Mouse (Mus musculus) forebrain, embryonic 14.5 days (tissue): ENCODE measurements around the gene Bean1. TPM values are rescaled to one million over a fixed set of nuclear protein-coding genes. Genes with fewer than 3 reads are reported as not detected.

Experiments used
- ATAC-seq: fragments of 200-750 bp; cut with Nextera tagmentation; 2 replicates; pipeline ENCODE4 v1.8.0; 2017; ENCODE audit warnings: mild to moderate bottlenecking, moderate library complexity
- DNase-seq: peaks from one replicate; pipeline ENCODE4 v3.0.0-alpha.2; 2015; ENCODE audit warnings: low spot score
- H3K27ac ChIP-seq: fragments of 300-500 bp; sonication (generic); 2 replicates; pipeline ENCODE4 v1.5.1; 2014; ENCODE audit warnings: low read depth, mild to moderate bottlenecking, control low read depth, low read length, moderate library complexity
- H3K27me3 ChIP-seq: fragments of 300-500 bp; sonication (generic); replicated peaks from 2 replicates; pipeline ENCODE4 v1.6.1; 2014; ENCODE audit warnings: low read length, control low read depth, mixed read lengths; ENCODE audit not compliant: control insufficient read depth, insufficient read depth
- H3K36me3 ChIP-seq: fragments of 300-500 bp; sonication (generic); 2 replicates; pipeline ENCODE4 v1.6.1; 2014; ENCODE audit warnings: low read length, control low read depth; ENCODE audit not compliant: control insufficient read depth, insufficient read depth
- H3K4me1 ChIP-seq: fragments of 300-500 bp; sonication (generic); 2 replicates; pipeline ENCODE4 v1.6.1; 2014; ENCODE audit warnings: antibody characterized with exemption, low read length, control low read depth; ENCODE audit not compliant: control insufficient read depth, insufficient read depth
- H3K4me2 ChIP-seq: fragments of 300-500 bp; sonication (generic); 2 replicates; pipeline ENCODE4 v1.6.1; 2014; ENCODE audit warnings: mild to moderate bottlenecking, control low read depth, low read length
- H3K4me3 ChIP-seq: fragments of 300-500 bp; sonication (generic); 2 replicates; pipeline ENCODE4 v1.5.1; 2014; ENCODE audit warnings: low read depth, low read length, control low read depth
- H3K9ac ChIP-seq: fragments of 300-500 bp; sonication (generic); 2 replicates; pipeline ENCODE4 v1.6.1; 2014; ENCODE audit warnings: mild to moderate bottlenecking, low read length, control low read depth, moderate library complexity
- H3K9me3 ChIP-seq: fragments of 300-500 bp; sonication (generic); replicated peaks from 2 replicates; pipeline ENCODE4 v1.6.1; 2016; ENCODE audit warnings: low read length, control low read depth, mixed read lengths; ENCODE audit not compliant: control insufficient read depth
- WGBS: fragments of 180-500 bp; shearing (Covaris S2); extraction: QIAGEN DNeasy Blood & Tissue Kit; methylation state at CpG from one replicate; pipeline ENCODE4 v1.1.7; 2014; 5-methylcytosine and 5-hydroxymethylcytosine counted together
- polyA plus RNA-seq: library from polyadenylated mRNA; unstranded; fragments of >200 nt; fragmentation: Nextera tagmentation; extraction: Ambion mirVana; gene quantifications from 2 replicates; pipeline ENCODE4 v1.2.1, GENCODE M21; 2014

Bean1 gene
- 1.8 and 2.3 TPM in 2 replicates for polyA plus RNA-seq

DNA sequence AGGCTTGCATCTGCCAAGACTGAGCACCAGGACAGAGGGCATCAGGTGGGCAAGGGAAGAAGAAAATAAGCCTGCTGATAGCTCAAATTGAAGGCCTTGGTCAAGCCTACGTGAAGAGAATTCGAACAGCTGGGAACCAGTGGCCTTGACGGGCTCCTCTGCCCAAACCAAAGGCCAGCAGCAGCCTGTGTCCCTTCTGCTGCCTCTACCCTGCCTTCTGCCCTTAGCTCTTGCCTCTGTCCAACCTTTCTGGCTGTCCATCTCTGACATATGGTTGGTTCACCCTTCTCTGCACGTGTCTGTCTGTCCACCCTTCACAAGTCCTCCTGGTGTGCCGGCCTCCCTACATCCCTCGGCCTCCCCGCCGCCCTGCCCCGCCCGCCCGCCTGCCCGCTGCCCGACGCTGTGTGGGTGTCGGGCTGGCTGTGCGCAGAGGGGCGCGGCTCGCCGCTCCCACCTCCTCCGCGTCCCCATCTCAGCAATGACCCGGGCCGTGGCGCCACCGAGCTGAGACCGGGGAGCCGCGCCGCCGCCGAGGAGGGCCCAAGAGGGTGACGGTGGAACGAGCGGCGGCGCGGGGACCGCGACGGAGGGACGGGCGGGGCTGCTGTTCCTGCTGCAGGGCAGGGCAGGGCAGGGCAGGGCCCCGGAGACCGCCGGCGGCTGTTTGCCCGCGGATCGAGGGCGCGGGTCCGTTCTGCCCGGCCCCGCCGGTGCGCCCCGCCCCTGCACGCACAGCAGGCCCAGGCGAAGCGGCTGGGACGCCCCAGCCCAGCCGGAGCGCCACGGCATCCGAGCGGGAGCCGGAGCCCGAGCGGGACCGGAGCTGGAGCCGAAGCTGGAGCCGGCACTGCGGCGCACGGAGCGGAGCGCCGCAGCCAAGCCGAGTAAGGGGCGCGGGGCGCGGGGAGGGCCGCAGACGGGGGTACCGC is at the start of gene Bean1:
Bean1 (plus strand) TSS at position 325 of the 932 bp plus-strand sequence.
- ATAC-seq = peak; percentile 87
- WGBS = 2% methylated on average over 72 of the region's 87 CpGs
- no peak within 1 kb of the TSS for H3K27ac ChIP-seq

DNA sequence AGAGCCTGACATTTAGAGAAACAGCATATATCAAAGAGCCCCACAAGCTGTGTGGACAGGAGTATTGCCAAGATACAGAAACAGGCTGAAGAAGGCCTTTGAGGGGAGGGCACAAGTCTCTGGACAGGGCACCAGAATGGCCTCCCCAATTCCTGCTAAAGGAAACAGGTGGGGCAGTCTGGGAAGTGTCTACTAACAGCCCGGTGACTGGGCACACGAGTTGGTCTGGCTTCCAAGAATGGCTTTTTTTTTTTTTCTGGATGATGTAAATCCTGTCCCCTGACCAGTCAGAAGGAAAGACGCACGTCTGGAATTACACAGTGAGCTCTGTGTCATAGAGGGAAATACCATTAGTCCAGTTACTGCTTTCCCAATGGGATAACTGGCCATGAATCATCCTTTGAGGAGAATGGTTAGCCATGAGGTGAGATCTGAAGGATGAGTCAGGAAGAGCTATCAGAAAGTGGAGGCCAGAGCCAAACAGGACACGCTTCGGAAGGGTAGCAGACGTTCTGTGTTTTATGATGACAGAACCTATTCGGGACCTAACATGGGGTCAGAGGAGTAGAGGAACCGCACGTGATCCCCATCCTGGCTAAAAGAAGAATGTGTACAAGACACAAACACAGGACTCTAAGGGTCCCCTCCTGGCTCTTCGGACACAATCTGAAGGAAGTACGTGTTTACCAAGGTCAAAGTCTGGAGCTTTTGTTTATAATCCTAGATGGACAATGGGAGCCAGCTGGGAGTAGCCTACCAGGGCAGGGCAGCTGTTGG is 48.4 kb upstream of the Bean1 start:
- no peak overlapping the region for H3K27ac ChIP-seq
- no peak overlapping the region for H3K9ac ChIP-seq
- H3K36me3 ChIP-seq = no peaks in the 10 kb centered on the region
- no peak for DNase-seq
- H3K27me3 ChIP-seq = no peaks in the 10 kb centered on the region
- H3K4me2 ChIP-seq = no peak overlapping the region
- 88% methylated on average over 12 of the region's 12 CpGs for WGBS
- no peak overlapping the region for H3K4me3 ChIP-seq
- ATAC-seq = no peak
- no peaks in the 10 kb centered on the region for H3K9me3 ChIP-seq
- no peaks in the 10 kb centered on the region for H3K4me1 ChIP-seq

More for the DNA sequence above, at the start of gene Bean1:
- Histone ChIP-seq H3K36me3 (no peaks in the 10 kb centered on the region), H3K4me2 (peak within 1 kb of the TSS; percentile 90), H3K9ac (peak within 1 kb of the TSS; percentile 77), H3K9me3 (no peaks in the 10 kb centered on the region), H3K4me1 (no peaks in the 10 kb centered on the region), H3K4me3 (peak within 1 kb of the TSS; percentile 58), H3K27me3 (peaks cover 26% of the 10 kb centered on the region)
- peak; percentile 53 for DNase-seq

DNA sequence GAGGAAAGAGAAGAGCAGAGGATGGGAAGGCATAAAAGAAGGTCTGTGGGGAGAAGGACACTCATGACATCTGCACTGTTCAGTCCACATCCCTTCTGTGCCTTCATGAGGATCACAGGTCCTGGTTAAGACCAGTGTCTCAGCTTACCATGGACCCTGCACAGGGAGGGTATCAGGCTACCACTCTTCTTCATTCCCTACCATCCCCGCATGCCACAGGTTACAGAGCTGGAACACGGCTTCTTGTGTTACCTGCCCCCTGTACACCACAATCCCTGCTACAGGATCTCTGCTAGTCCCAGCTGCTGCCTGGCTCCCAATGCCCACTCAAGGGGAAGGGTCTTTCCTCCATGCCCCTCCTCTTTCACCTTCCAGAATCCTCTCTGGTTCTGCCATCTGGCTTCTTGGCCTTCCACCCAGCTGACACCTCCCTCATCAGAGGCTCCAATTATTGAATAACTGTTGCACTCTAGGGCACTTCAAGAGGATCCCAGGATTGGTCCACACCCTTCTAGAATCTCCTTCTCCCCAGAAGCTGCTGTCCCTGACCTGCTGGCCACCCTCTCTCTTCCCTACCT is 47.1 kb upstream of the Bean1 start:
- no peaks in the 10 kb centered on the region for H3K27me3 ChIP-seq
- 96% methylated on average over 2 of the region's 2 CpGs for WGBS
- no peak overlapping the region for H3K4me2 ChIP-seq
- no peaks in the 10 kb centered on the region for H3K4me1 ChIP-seq
- H3K9ac ChIP-seq = no peak overlapping the region
- DNase-seq (no peak), ATAC-seq (no peak)
- H3K4me3 ChIP-seq = no peak overlapping the region
- no peak overlapping the region for H3K27ac ChIP-seq
- no peaks in the 10 kb centered on the region for H3K9me3 ChIP-seq
- no peaks in the 10 kb centered on the region for H3K36me3 ChIP-seq

DNA sequence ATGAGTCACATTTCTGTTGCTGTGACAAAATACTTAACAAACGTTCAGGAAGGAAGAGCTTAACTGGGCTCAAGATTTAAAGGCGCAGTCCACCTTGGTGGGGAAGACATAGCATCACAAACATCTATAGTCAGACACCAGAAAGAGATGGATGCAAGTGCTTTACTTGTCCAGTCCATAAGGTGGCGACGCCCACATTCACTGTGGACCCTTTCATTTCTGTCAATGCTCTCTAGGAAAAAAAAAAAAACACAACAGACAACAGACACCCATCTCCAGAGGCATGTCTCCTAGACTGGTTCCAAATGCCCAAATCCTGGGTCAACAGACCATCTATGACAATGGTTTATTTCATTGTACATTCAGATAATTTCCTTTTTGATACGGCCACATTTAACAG is 45.7 kb upstream of the Bean1 start:
- no peaks in the 10 kb centered on the region for H3K36me3 ChIP-seq
- H3K9ac ChIP-seq = no peak overlapping the region
- no peak overlapping the region for H3K4me2 ChIP-seq
- ATAC-seq (no peak), DNase-seq (no peak)
- no peak overlapping the region for H3K4me3 ChIP-seq
- no peaks in the 10 kb centered on the region for H3K27me3 ChIP-seq
- no peaks in the 10 kb centered on the region for H3K4me1 ChIP-seq
- H3K9me3 ChIP-seq = no peaks in the 10 kb centered on the region
- no peak overlapping the region for H3K27ac ChIP-seq
- WGBS = 83% methylated on average over 5 of the region's 5 CpGs

DNA sequence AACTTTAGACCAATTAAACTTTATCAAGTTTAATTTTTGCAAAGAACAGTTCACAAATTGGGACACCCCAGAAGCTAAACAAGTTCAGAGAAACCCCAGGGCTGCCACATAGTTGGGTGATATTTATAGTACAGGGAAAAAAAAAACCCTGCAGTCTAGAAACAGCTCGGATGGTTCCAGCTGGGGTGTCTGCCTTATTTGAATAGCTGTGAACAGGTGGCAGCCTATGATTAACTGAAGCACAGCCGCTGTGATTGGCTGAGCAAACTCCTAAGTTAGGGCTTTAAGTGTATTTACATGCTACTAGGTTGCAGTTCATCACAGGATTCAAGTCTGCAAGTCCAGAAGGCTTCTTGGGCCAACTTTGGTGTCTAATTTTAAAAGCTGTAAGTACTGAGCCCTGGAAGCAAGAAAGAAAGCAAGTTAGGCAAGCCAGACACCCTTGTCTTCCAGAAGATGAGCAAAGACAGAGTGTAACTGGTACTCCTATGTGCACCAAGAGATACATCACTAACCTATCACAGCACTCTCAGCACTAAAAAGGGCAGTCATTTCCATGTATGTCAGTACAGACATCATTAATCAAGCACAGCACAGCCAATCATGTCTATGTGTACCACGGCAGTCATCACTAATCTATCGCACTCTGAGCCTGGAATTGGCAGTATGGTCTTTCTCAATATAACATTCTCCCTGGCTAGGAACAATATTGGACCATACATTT is 42.9 kb upstream of the Bean1 start:
- no peaks in the 10 kb centered on the region for H3K27me3 ChIP-seq
- 67% methylated on average over 4 of the region's 4 CpGs for WGBS
- H3K27ac ChIP-seq = no peak overlapping the region
- H3K4me1 ChIP-seq = no peaks in the 10 kb centered on the region
- no peak overlapping the region for H3K4me2 ChIP-seq
- H3K9ac ChIP-seq = no peak overlapping the region
- no peak overlapping the region for H3K4me3 ChIP-seq
- no peaks in the 10 kb centered on the region for H3K9me3 ChIP-seq
- no peaks in the 10 kb centered on the region for H3K36me3 ChIP-seq
- DNase-seq (peak; percentile 69), ATAC-seq (peak; percentile 69; the same call in 1 of the 2 replicates)

DNA sequence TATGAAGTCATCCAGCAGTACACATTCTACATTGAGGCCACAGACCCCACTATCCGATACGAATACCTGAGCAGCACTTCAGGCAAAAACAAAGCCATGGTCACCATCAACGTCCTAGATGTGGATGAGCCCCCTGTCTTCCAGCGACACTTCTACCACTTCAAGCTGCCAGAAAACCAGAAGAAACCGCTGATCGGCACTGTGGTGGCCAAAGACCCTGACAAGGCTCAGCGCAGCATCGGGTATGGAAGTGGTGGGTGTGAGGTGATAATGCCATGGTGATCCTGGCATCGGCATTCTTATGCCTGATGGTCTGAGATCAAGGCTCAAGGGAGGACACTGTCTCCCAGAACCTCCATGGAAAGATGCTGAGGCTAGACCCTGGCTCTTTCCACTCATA is 39.3 kb upstream of the Bean1 start:
- no peaks in the 10 kb centered on the region for H3K36me3 ChIP-seq
- no peak overlapping the region for H3K4me2 ChIP-seq
- no peaks in the 10 kb centered on the region for H3K4me1 ChIP-seq
- 95% methylated on average over 9 of the region's 9 CpGs for WGBS
- ATAC-seq (no peak), DNase-seq (no peak)
- H3K27ac ChIP-seq = no peak overlapping the region
- no peaks in the 10 kb centered on the region for H3K27me3 ChIP-seq
- no peaks in the 10 kb centered on the region for H3K9me3 ChIP-seq
- no peak overlapping the region for H3K9ac ChIP-seq
- no peak overlapping the region for H3K4me3 ChIP-seq

DNA sequence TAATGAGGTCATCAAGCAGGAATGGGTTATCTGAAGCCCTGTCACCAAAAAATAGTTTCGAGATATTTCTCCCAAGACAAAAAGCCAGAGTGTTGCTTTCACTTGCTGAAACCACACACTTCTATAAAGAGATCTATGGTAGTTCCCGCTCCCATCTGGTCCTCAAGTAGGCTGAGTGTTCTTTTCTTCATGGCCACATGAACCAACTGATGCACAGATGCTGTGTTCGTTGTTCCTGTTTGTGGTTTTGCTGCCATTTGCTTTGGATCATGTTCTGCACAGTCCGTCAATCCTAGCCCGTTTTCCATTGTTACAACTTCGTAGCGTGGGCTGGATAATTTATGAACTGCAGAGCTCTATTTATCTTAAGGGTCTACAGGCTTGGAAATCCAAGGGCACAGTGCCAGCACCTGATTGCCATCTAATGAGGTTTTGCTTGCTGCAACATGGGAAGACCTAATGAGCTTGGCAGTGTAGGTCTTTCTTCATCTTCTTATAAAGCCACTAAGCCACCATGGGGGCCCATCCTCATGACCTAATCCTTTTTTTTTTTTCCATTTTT is 38.7 kb upstream of the Bean1 start:
- H3K4me1 ChIP-seq = no peaks in the 10 kb centered on the region
- ATAC-seq (no peak), DNase-seq (peak; percentile 26)
- H3K4me3 ChIP-seq = no peak overlapping the region
- no peak overlapping the region for H3K4me2 ChIP-seq
- 45% methylated on average over 7 of the region's 7 CpGs for WGBS
- H3K9me3 ChIP-seq = no peaks in the 10 kb centered on the region
- no peak overlapping the region for H3K9ac ChIP-seq
- H3K36me3 ChIP-seq = no peaks in the 10 kb centered on the region
- no peaks in the 10 kb centered on the region for H3K27me3 ChIP-seq
- H3K27ac ChIP-seq = no peak overlapping the region

DNA sequence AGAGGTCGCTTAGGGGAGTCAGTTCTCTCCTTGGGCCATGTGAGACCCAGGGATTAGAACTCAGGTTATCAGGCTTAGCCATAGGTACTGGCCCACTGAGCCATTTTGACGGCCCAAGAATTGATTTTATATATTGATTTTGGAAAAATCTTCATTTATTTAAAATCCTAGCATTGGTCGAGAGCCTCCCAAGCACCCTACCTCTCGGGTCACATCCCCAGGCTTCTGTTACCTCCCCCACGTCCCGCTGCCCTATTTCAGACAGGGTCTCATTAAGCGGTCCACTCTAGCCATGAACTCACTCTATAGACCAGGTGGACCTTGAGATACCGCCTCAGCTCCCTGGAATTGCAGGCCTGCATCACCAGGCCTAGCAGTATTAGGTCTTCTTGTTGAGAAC is 35.7 kb upstream of the Bean1 start:
- no peak overlapping the region for H3K9ac ChIP-seq
- H3K4me2 ChIP-seq = no peak overlapping the region
- no peaks in the 10 kb centered on the region for H3K9me3 ChIP-seq
- DNase-seq = no peak
- H3K4me3 ChIP-seq = no peak overlapping the region
- WGBS = 90% methylated on average over 8 of the region's 8 CpGs
- no peak overlapping the region for H3K27ac ChIP-seq
- no peak for ATAC-seq
- no peaks in the 10 kb centered on the region for H3K36me3 ChIP-seq
- H3K27me3 ChIP-seq = no peaks in the 10 kb centered on the region
- H3K4me1 ChIP-seq = no peaks in the 10 kb centered on the region
